Mouse (Mus musculus): Measurements from ENCODE around the gene Ehd1.

GRCm38 (mm10) chr19:6227864-6228263 lies 48.7 kb upstream of the Ehd1 start:
- TF ChIP-seq POLR2A (IDR thresholded peaks at IDR 0.05; ENCODE audit: low read depth, low read length) (no peak), CTCF (IDR thresholded peaks at IDR 0.05; ENCODE audit: extremely low read depth, insufficient read depth, insufficient read length, insufficient replicate concordance) (no peak)

Data from spleen, adult 2 months (tissue).